Mouse (Mus musculus) macrophage (primary cell): Measurements from ENCODE around the gene Hist1h2ag. TPM values are rescaled to one million over a fixed set of nuclear protein-coding genes. Genes with fewer than 3 reads are reported as not detected.

Source experiments
- H3K27ac ChIP-seq: fragments of 350-480 bp; formaldehyde crosslinking; 2 replicates; pipeline ENCODE4 v1.9.0; 2021
- H3K36me3 ChIP-seq: fragments of 350-480 bp; formaldehyde crosslinking; 2 replicates; pipeline ENCODE4 v1.9.0; 2021; ENCODE audit errors: inconsistent target
- H3K4me3 ChIP-seq: fragments of 350-480 bp; formaldehyde crosslinking; 2 replicates; pipeline ENCODE4 v1.9.0; 2021; ENCODE audit errors: inconsistent target
- H3K79me2 ChIP-seq: fragments of 350-480 bp; formaldehyde crosslinking; 2 replicates; pipeline ENCODE4 v1.9.0; 2021; ENCODE audit errors: inconsistent target
- WGBS: methylation state at CpG from one replicate; pipeline ENCODE4 v1.1.7; 2026; ENCODE audit warnings: inconsistent platforms; ENCODE audit not compliant: missing documents; 5-methylcytosine and 5-hydroxymethylcytosine counted together
- polyA plus RNA-seq: library from polyadenylated mRNA; stranded (reverse); fragments of 250-400 nt; gene quantifications from 3 replicates; pipeline ENCODE4 v1.2.4, GENCODE M21; 2018; ENCODE audit warnings: inconsistent platforms

Hist1h2ag gene
- polyA plus RNA-seq, 1 experiment from 2014 or later = not detected

DNA sequence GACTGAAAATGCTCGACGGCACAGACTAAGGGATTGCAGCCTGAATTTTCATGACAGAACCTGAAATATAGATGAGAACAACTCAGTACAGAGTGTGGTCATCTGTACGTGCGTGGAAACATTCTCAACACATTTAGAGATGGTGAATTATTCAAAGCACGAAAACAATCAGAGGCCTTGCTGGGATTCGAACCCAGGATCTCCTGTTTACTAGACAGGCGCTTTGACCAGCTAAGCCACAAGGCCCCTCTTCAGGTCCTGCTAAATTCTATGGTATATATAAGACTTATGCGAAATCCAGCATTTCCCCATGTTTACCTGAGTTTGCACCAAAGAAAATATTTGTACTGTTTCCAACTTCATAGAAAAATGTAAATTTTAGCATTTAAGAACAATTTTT, 12.8 kb downstream of the Hist1h2ag start:
- Histone ChIP-seq H3K4me3 (no peak overlapping the region), H3K79me2 (no peaks in the 10 kb centered on the region), H3K27ac (no peak overlapping the region), H3K36me3 (no peaks in the 10 kb centered on the region)
- WGBS = 86% methylated on average over 8 of the region's 8 CpGs

DNA sequence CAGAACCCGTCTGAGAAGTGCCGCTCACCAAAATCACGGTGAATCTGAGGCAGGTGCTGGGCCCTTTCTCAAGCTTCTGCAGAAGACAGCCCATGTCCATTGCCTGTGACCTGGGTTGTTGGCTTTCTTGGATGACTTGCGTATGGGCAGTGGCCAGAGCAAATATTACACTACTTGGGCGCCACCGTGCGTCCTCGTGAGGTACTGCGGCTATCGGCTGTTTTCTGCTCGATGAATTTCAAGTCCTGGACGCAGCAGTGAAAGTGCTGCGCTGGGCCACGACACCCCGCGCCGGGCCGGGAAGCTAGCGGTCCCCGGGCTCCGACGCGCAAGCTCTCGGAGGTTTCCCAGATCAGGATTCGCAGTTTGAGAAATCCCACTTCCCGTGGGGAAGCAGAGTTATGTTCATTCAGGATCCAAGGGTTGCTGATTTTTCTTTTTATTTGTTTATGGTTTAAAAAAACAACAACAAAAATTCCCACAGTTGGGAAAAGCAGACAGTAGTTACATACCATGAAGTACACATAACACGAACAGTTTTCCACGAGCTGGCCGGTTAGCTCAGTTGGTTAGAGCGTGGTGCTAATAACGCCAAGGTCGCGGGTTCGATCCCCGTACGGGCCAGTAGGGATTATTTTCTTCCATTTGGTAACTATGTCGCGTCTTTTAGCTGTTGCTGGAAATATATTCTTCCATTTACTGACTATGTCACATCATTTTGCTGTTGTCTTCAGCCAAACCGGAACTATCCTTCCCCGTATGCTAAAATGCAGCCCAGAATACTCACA, 13.9 kb downstream of the Hist1h2ag start:
- H3K79me2 ChIP-seq = no peaks in the 10 kb centered on the region
- WGBS = 2% methylated on average over 40 of the region's 40 CpGs
- no peaks in the 10 kb centered on the region for H3K36me3 ChIP-seq
- peak overlapping the region; percentile 22; the same call in 1 of the 2 replicates for H3K4me3 ChIP-seq
- no peak overlapping the region for H3K27ac ChIP-seq

DNA sequence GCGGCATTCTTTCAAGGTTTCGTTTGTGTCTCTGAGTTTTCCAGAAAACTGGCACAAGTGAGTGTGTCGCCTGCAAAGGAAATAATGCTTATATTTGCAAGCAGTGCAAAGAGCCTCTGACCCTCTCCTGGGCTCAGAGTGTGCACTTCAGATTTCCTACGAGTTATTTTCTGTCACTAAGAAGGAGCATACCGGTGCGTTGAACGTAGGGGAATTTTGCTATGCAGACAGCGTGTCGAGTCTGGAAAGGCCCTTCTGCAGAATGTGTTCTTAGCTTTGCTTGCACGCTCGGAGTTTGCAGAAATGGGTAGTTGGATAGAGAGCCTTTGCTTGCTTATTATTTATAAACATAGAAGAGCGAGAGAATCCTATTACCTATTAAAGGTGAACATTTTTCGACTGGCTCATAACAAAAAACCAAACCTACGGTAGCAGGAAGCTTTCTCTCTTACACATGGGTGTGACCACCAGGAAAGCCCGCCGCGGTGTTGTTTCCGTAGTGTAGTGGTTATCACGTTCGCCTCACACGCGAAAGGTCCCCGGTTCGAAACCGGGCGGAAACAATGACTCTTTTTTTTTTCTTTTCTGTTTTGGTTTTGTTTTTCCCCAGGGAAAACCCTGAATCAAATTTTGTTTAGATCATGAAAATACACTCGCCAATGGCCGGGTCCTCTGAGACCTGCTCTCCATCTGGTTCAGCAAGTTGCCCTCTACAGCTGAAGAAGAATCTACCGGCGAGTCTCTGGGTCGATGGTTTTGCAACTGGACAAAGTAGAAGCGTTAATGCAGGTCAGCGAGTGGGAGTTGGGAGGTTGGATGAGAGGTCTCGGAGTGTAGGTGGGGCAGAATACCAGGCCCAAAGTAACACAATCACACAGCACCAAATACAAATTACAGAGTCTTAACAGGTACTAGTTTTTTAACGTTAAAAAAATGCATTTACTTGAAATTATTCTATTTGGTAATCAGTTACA, 16.4 kb downstream of the Hist1h2ag start:
- no peak overlapping the region for H3K27ac ChIP-seq
- H3K79me2 ChIP-seq = no peaks in the 10 kb centered on the region
- H3K4me3 ChIP-seq = peak overlapping the region; percentile 39
- no peaks in the 10 kb centered on the region for H3K36me3 ChIP-seq
- WGBS = 6% methylated on average over 35 of the region's 35 CpGs

DNA sequence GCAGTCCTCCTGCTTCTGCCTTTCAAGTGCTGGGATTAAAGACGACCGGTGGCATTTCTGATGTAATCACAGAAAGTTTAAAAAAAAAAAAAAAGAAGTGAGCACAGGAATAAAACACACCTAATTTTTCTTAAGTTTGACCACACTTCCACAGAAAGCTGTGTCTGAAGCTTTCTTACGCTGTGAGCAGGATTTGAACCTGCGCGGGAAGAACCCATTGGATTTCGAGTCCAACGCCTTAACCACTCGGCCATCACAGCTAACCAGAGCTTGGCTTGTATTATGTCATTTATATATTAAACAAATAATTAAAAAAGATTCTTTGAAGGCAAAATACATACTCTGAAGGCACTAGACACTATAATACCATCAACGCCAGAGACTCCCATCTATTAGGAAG, 20.5 kb downstream of the Hist1h2ag start:
- 2% methylated on average over 9 of the region's 9 CpGs for WGBS
- no peaks in the 10 kb centered on the region for H3K36me3 ChIP-seq
- H3K27ac ChIP-seq = peak overlapping the region; percentile 24
- peak overlapping the region; percentile 70 for H3K4me3 ChIP-seq
- no peaks in the 10 kb centered on the region for H3K79me2 ChIP-seq

DNA sequence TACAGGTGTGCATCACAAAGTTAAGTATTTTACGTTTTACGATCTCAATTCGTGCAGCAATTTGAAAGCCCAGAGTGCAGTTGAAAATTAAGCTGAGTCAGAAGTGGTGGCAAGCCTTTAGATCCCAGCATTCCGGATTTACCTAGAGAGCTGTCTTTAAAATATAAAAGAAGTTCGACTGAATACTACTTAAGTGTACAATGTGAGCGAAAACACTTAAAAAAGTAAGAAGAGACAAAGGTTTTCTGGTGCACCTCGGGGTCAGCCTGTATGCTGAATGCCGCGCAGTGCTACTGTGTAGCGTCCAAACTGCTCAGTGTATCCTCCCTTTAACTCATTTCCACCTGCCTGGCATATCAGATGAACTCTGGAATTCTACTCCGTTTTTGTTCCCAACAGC, 21.2 kb downstream of the Hist1h2ag start:
- H3K79me2 ChIP-seq = no peaks in the 10 kb centered on the region
- H3K36me3 ChIP-seq = no peaks in the 10 kb centered on the region
- peak overlapping the region; percentile 24 for H3K27ac ChIP-seq
- under 1% methylated on average over 11 of the region's 11 CpGs for WGBS
- peak overlapping the region; percentile 70 for H3K4me3 ChIP-seq

DNA sequence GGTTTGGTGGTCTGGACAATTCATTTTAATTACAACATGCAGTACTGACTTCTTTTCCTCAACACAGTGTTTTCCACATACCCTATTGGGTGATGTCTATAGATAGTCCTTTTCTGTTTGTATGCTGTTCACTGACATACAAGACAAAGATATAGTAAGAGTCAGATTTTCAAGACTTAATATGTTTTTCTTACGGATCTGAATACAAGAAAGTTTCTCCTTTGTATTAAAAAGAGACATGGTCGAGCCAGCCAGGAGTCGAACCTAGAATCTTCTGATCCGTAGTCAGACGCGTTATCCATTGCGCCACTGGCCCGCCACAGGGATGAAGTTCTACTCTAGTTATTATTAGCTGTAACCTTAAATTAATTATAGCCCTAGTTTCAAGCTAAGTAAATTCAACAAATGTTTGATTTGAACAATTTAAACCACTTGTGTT, 21.8 kb downstream of the Hist1h2ag start:
- Histone ChIP-seq H3K36me3 (no peaks in the 10 kb centered on the region), H3K27ac (peak overlapping the region; percentile 24; the same call in 1 of the 2 replicates), H3K79me2 (no peaks in the 10 kb centered on the region), H3K4me3 (peak overlapping the region; percentile 70)
- 0% methylated on average over 7 of the region's 8 CpGs for WGBS

DNA sequence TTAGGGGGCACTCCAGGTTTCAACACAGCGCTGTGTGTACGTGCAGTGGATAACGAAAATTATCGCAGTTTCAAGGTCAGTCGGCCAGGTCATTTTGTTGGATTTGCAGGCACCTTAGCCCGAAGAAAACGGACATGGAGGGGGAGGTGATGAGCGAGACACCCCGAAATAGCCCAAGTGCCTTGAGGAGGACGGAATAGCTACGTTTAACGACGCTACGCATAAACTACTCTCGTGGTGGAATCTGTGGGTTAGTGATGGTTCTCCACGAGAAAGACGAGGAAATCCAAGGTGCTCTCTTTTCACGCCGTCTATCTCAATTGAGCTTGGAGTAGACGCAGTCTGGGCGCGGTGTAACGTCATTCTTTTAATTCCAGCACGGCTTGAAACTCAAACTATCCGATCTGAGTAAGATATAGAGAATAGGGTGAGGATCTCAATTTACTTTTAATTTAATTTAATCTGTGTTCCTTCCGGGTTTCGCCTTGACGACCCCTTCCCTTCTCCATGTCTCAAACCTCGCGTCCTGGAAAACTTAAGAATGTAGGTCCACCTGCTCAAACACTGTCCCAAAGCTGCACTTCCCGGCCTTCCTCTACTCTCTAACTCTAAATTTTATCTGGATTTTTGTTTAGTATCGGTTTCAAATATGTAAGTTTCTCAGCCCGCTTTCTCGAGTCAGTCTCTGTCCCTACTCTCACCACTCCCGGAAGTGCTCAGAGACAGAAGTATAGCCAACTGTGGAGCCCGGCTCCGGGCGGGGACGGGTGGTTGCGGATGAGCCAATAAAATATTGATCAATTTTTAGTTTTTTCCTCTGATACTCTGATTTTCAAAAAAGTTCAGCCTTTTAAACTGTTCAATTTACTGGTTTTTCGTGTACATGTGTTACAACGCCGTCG, 22.6 kb downstream of the Hist1h2ag start:
- no peaks in the 10 kb centered on the region for H3K79me2 ChIP-seq
- peak overlapping the region; percentile 70 for H3K4me3 ChIP-seq
- no peak overlapping the region for H3K27ac ChIP-seq
- no peaks in the 10 kb centered on the region for H3K36me3 ChIP-seq
- 10% methylated on average over 44 of the region's 44 CpGs for WGBS

DNA sequence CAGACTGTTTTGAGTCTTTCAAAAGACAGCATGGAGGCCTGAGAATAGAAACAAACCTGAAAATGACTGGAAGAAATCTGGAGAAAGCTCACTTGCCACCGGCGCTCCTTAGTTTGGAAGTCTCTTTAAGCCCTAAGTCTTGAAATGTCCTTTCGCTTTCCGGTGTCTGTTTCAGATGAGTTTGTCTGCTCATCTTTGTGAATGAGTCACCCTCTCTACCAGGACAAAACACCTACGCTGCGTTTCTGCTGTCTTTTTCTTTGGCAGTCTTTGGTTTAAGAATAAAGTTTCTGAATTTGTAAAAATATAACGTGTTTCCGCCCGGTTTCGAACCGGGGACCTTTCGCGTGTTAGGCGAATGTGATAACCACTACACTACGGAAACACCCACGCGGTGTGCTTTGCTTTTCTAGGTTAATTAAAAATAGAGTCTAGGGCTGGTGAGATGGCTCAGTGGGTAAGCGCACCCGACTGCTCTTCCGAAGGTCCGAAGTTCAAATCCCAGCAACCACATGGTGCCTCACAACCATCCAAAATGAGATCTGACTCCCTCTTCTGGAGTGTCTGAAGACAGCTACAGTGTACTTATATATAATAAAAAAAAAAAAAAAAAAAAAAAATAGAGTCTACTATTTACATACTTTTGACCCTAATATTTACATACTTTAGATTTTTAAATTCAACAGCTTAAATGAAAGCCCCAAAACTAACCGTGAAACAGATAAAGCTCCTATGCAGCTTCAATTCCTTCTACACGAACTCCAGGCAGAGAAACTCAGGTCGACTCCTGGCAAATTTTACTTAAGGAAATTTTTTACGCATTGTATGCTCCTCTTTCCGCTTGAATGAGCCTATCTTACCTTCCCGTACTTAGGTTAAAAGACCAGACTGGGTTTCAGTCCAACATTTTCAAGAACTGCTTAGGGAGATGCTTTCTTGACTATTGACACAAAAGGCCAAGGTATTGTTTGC, 27.0 kb downstream of the Hist1h2ag start:
- no peaks in the 10 kb centered on the region for H3K79me2 ChIP-seq
- H3K36me3 ChIP-seq = no peaks in the 10 kb centered on the region
- no peak overlapping the region for H3K4me3 ChIP-seq
- no peak overlapping the region for H3K27ac ChIP-seq
- WGBS = 18% methylated on average over 27 of the region's 27 CpGs

DNA sequence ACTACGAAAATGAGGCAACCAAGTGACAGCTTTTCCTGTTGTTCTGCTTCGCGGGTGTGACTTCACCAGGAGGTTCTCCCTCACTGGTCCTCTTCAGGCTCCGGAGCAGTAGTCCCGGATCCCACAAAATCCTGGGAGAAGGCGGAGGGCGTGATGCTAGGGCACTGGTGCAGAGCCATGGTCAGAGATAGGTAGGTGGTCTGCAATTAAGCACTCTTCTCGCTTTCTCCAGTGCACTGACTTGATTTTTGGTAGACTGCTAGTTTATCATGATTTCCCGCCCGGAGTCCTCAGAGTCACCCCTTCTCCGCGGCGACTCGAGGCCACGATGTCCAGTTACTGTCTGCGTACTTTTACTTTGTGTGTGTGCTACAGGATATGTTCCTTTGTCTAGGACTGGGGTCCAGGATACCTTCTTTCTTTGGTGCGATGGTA, 28.3 kb downstream of the Hist1h2ag start:
- H3K36me3 ChIP-seq = no peaks in the 10 kb centered on the region
- no peaks in the 10 kb centered on the region for H3K79me2 ChIP-seq
- no peak overlapping the region for H3K27ac ChIP-seq
- H3K4me3 ChIP-seq = no peak overlapping the region; the same call in 1 of the 2 replicates
- WGBS = 24% methylated on average over 17 of the region's 17 CpGs

DNA sequence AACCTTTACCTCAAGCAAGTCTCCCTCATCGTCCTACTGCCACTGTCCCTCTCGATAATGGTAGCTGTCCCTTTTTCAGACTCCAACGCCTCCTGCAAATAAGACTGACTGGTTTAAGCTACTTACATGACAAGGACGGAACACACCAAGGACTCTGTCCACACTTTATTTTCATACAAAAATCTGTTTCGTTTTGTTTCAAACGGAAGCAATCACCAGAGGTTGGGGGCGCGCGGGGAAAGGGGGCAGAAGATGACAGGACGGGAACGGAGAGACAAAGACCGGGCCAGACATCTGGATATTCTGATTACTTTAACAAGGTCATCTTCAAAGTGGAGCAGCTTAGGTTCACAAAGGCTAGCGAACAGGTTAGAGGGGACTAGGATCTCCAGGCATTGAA, 29.0 kb downstream of the Hist1h2ag start:
- Histone ChIP-seq H3K36me3 (no peaks in the 10 kb centered on the region), H3K4me3 (no peak overlapping the region), H3K27ac (no peak overlapping the region), H3K79me2 (no peaks in the 10 kb centered on the region)
- WGBS = 20% methylated on average over 13 of the region's 13 CpGs

DNA sequence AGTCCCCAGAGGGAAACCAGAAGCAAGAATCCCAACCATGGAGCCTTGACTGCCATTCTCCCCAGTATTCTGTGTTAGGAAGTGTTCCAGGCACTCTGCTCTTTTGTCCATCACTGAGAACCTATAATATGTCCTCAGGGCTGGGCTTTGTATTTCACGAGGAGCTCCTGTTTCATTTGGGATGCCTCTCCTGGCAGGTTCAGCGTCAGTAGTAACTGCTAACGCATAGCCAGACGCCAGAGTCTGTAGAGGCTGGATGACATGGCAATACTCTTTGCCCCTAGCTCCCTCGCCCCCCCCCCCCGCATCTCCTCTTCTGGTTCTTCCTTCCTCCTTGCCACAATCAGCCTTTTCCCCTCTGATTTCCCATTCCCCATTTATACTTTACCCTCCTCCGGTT, 33.1 kb downstream of the Hist1h2ag start, which contains the start of gene Prss16:
TSS of gene Prss16 (minus strand) at position 101 of the 400 bp plus-strand sequence.
- no peaks in the 10 kb centered on the region for H3K36me3 ChIP-seq
- WGBS = 28% methylated on average over 5 of the region's 7 CpGs
- no peak within 1 kb of the TSS for H3K27ac ChIP-seq
- H3K4me3 ChIP-seq = no peak within 1 kb of the TSS
- no peaks in the 10 kb centered on the region for H3K79me2 ChIP-seq

DNA sequence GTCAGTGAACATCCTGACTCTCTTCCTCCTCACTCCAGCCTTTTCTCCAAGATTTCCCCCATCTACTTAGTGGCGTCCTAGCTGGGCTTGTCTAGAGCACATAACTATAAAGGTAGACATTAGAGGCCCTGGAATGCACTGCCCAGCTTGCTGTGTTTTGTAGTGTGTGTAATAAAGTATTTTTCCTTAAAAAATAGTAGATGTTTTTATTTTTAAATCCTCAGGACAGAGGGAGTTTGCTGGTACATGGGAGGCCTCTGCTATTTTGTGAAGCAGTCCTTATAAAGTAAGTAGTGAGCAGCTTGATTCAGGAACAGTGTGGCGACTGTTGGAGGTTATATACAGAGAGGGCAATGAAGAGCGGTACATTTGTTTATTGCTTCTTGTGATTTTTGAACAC, 34.0 kb downstream of the Hist1h2ag start:
- Histone ChIP-seq H3K4me3 (no peak overlapping the region), H3K36me3 (no peaks in the 10 kb centered on the region), H3K27ac (no peak overlapping the region), H3K79me2 (no peaks in the 10 kb centered on the region)
- 93% methylated on average over 3 of the region's 3 CpGs for WGBS

DNA sequence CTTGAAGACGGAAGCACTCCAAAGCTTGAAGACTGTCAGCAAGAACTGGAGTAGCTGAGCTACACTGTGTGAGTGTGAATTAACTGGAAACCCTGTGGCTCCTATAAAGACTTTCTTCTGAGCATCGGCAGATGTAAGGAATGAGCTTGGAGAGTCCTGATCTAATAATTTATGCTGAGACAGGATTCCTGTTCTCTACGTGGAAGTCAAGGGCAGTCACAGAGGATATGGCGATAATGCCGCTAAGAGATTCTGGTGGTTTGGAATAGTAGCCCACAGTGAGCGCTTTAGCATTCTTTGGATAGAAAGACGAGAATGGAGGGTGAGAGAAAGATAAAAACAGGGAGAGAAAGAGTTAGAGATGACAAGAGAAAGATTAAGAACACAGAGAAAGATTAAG, 34.9 kb downstream of the Hist1h2ag start:
- no peaks in the 10 kb centered on the region for H3K79me2 ChIP-seq
- H3K36me3 ChIP-seq = no peaks in the 10 kb centered on the region
- no peak overlapping the region for H3K27ac ChIP-seq
- H3K4me3 ChIP-seq = no peak overlapping the region
- WGBS = 81% methylated on average over 7 of the region's 7 CpGs
